Mouse (Mus musculus) heart, adult 2 months (tissue): ENCODE measurements around the gene Ydjc.

ENCODE experiments used
- CTCF ChIP-seq: fragments of 200-600 bp; IDR thresholded peaks from 2 replicates; pipeline ENCODE4 v1.8.1; 2022; ENCODE audit warnings: antibody characterized with exemption, mild to moderate bottlenecking, moderate library complexity
- POLR2A ChIP-seq: fragments of 200-500 bp; IDR thresholded peaks from 2 replicates; pipeline ENCODE4 v1.6.1; 2011; ENCODE audit warnings: mild to moderate bottlenecking, low read depth, low read length, control low read depth; ENCODE audit not compliant: insufficient read depth

- TF ChIP-seq CTCF = no peak
- no peak for TF ChIP-seq POLR2A
Measured at GRCm38 (mm10) chr16:17209404-17209960, 65.1 kb downstream of the Ydjc start.
